Mouse (Mus musculus) lung, postnatal 0 days (tissue): ENCODE data around the gene Gm17087.

ENCODE experiments used
- CTCF ChIP-seq: IDR thresholded peaks from 2 replicates; pipeline ENCODE4 v1.5.1; 2016; ENCODE audit warnings: antibody characterized with exemption, mild to moderate bottlenecking
- EP300 ChIP-seq: IDR thresholded peaks from 2 replicates; pipeline ENCODE4 v1.6.1; 2016; ENCODE audit warnings: antibody characterized with exemption, mild to moderate bottlenecking, control low read depth

GRCm38 (mm10) chr17:8546366-8546765 is 20.4 kb downstream of the Gm17087 start:
- no peak for TF ChIP-seq CTCF
- no peak for TF ChIP-seq EP300
